Mouse (Mus musculus) gastrocnemius, postnatal 10 days (tissue): ENCODE results near the gene Otulin. TPM values are rescaled to one million over a fixed set of nuclear protein-coding genes. Genes with fewer than 3 reads are reported as not detected.

ENCODE experiments used
- DNase-seq: peaks from one replicate; pipeline ENCODE4 v3.0.0; 2021; ENCODE audit warnings: mixed read lengths
- total RNA-seq, 2 experiments: library from RNA; stranded (reverse); gene quantifications; 2 replicates each; pipeline ENCODE4 v1.2.3; 2021

The Otulin gene
- total RNA-seq, 2 experiments from 2014 or later, result 19.5 to 22.9 TPM

- DNase-seq, result no peak
Measured at GRCm38 (mm10) chr15:27657866-27658265, 27.4 kb upstream of the Otulin start.

GRCm38 (mm10) chr15:27656626-27657025 is 26.1 kb upstream of the Otulin start:
- DNase-seq, result no peak

- DNase-seq, result peak; percentile 66
Measured at GRCm38 (mm10) chr15:27655015-27655414, 24.5 kb upstream of the Otulin start.

GRCm38 (mm10) chr15:27647686-27648085 is 17.2 kb upstream of the Otulin start:
- DNase-seq, result no peak

- DNase-seq, result no peak
Measured at GRCm38 (mm10) chr15:27646665-27647064, 16.2 kb upstream of the Otulin start.

- DNase-seq, result no peak
Measured at GRCm38 (mm10) chr15:27645250-27645649, 14.8 kb upstream of the Otulin start.

- peak; percentile 16 for DNase-seq
Measured at GRCm38 (mm10) chr15:27642895-27643294, 12.4 kb upstream of the Otulin start.

GRCm38 (mm10) chr15:27641171-27641570 is 10.7 kb upstream of the Otulin start:
- no peak for DNase-seq

- DNase-seq, result no peak
Measured at GRCm38 (mm10) chr15:27633941-27634900, 3.7 kb upstream of the Otulin start.

GRCm38 (mm10) chr15:27629800-27630600 is 493 bp downstream of the Otulin start:
- DNase-seq, result peak; percentile 15

GRCm38 (mm10) chr15:27629046-27629445 is 1.4 kb downstream of the Otulin start:
- no peak for DNase-seq

GRCm38 (mm10) chr15:27627794-27628193 is 2.7 kb downstream of the Otulin start:
- DNase-seq, result no peak

GRCm38 (mm10) chr15:27626314-27626713 is 4.2 kb downstream of the Otulin start:
- DNase-seq, result no peak

- no peak for DNase-seq
Measured at GRCm38 (mm10) chr15:27625890-27626255, 4.6 kb downstream of the Otulin start.

- DNase-seq, result no peak
Measured at GRCm38 (mm10) chr15:27625014-27625889, 5.2 kb downstream of the Otulin start.

GRCm38 (mm10) chr15:27623286-27623685 is 7.2 kb downstream of the Otulin start:
- DNase-seq, result no peak

GRCm38 (mm10) chr15:27620475-27621185 is 9.9 kb downstream of the Otulin start:
- DNase-seq, result no peak

- DNase-seq, result no peak
Measured at GRCm38 (mm10) chr15:27619683-27620082, 10.8 kb downstream of the Otulin start.

- no peak for DNase-seq
Measured at GRCm38 (mm10) chr15:27618778-27619533, 11.5 kb downstream of the Otulin start.

- DNase-seq, result no peak
Measured at GRCm38 (mm10) chr15:27617227-27617626, 13.3 kb downstream of the Otulin start.

- DNase-seq, result peak; percentile 62
Measured at GRCm38 (mm10) chr15:27616159-27616558, 14.3 kb downstream of the Otulin start.
